Mouse (Mus musculus) cerebellum, adult 2 months (tissue): ENCODE results near the gene Hs2st1.

ENCODE experiments used
- CTCF ChIP-seq: fragments of 200-500 bp; IDR thresholded peaks from 2 replicates; pipeline ENCODE4 v1.5.1; 2011; ENCODE audit warnings: low read depth, mild to moderate bottlenecking, control low read depth, low read length, moderate library complexity, borderline replicate concordance; ENCODE audit not compliant: insufficient read depth
- POLR2A ChIP-seq: fragments of 200-500 bp; IDR thresholded peaks from 2 replicates; pipeline ENCODE4 v1.6.1; 2011; ENCODE audit warnings: low read length, control low read depth, borderline replicate concordance; ENCODE audit not compliant: insufficient read depth

- TF ChIP-seq POLR2A = no peak
- TF ChIP-seq CTCF = no peak
Observed at GRCm38 (mm10) chr3:144554503-144554902, 15.5 kb downstream of the Hs2st1 start.
